Mouse (Mus musculus) erythroblast, embryonic 14.5 days (primary cell): ENCODE measurements around the gene Mthfsd.

Experiments
- GATA1 ChIP-seq: IDR thresholded peaks from 2 replicates; pipeline ENCODE4 v1.6.1; 2012; ENCODE audit warnings: low read length, inconsistent platforms, mixed read lengths
- TAL1 ChIP-seq: IDR thresholded peaks from 3 replicates; pipeline ENCODE4 v1.6.1; 2012; ENCODE audit warnings: low read length, inconsistent platforms, mixed read lengths

- no peak for TF ChIP-seq TAL1
- no peak for TF ChIP-seq GATA1
These were observed 11.7 kb upstream of the Mthfsd start for GRCm38 (mm10) chr8:121119635-121120455.
